Mouse (Mus musculus): ENCODE measurements around the gene Smyd4.

Gene Smyd4

GRCm38 (mm10) chr11:75348199-75348889 lies at the start of gene Smyd4, which contains the start of gene Rpa1:
Smyd4 (plus strand) TSS chr11:75348433.
Rpa1 (minus strand) TSS chr11:75348324.
- DNase-seq (ENCODE audit: low spot score), result peak; percentile 98

GRCm38 (mm10) chr11:75298491-75298890 lies 49.7 kb upstream of the Smyd4 start:
- no peak for DNase-seq (ENCODE audit: low spot score)

GRCm38 (mm10) chr11:75299786-75300185 lies 48.4 kb upstream of the Smyd4 start:
- no peak for DNase-seq (ENCODE audit: low spot score)

GRCm38 (mm10) chr11:75300954-75301353 lies 47.3 kb upstream of the Smyd4 start:
- DNase-seq (ENCODE audit: low spot score), result no peak

- no peak for DNase-seq (ENCODE audit: low spot score)
Observed at GRCm38 (mm10) chr11:75304797-75305196, 43.4 kb upstream of the Smyd4 start.

DNA sequence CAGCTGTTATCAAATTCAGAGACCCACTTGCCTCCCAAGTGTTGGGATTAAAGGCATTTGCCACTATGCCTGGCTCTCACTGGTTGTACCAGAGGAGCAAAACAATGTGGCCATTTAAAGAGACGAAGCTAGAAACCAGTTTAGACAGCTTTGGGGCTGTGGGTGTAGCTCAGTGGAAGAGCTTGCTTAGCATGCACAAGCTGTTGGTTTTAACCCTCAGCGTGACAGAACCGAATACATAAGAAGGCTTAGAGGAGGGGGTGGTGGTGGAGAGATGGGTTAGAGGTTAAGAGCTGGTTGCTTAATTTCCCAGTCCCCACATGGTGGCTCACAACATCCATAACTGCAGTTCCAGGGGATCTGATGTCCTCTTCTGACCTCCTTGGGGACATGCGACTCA lies 39.6 kb upstream of the Smyd4 start:
- no peak for DNase-seq (ENCODE audit: low spot score)

GRCm38 (mm10) chr11:75310813-75311212 lies 37.4 kb upstream of the Smyd4 start:
- DNase-seq (ENCODE audit: low spot score), result no peak

- DNase-seq (ENCODE audit: low spot score), result no peak
Observed at GRCm38 (mm10) chr11:75311751-75312150, 36.5 kb upstream of the Smyd4 start.

DNA sequence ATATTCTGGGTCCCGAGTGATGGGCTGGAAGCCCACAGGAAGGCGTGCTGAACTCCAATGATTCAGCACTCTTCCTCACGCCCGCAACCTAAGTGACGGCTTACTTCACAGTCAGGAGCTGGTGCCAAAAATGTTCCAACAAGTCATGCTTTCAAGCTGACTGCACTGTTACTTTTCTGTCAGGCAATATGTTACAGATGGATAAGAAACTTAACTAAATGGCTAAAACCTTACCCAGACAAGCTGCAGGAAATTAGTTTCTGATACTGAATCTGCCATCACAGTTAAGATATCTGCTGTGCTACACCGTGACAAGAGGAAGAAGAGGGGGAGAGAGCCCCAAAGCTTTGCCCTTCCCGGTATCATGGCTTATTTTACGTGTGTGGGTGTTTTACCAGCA lies 34.4 kb upstream of the Smyd4 start:
- no peak for DNase-seq (ENCODE audit: low spot score)

GRCm38 (mm10) chr11:75318351-75319221 lies 29.6 kb upstream of the Smyd4 start:
- DNase-seq (ENCODE audit: low spot score), result no peak

- no peak for DNase-seq (ENCODE audit: low spot score)
Observed at GRCm38 (mm10) chr11:75319246-75319645, 29.0 kb upstream of the Smyd4 start.

GRCm38 (mm10) chr11:75323326-75323737 lies 24.9 kb upstream of the Smyd4 start:
- DNase-seq (ENCODE audit: low spot score), result no peak

GRCm38 (mm10) chr11:75324433-75324832 lies 23.8 kb upstream of the Smyd4 start:
- no peak for DNase-seq (ENCODE audit: low spot score)

DNA sequence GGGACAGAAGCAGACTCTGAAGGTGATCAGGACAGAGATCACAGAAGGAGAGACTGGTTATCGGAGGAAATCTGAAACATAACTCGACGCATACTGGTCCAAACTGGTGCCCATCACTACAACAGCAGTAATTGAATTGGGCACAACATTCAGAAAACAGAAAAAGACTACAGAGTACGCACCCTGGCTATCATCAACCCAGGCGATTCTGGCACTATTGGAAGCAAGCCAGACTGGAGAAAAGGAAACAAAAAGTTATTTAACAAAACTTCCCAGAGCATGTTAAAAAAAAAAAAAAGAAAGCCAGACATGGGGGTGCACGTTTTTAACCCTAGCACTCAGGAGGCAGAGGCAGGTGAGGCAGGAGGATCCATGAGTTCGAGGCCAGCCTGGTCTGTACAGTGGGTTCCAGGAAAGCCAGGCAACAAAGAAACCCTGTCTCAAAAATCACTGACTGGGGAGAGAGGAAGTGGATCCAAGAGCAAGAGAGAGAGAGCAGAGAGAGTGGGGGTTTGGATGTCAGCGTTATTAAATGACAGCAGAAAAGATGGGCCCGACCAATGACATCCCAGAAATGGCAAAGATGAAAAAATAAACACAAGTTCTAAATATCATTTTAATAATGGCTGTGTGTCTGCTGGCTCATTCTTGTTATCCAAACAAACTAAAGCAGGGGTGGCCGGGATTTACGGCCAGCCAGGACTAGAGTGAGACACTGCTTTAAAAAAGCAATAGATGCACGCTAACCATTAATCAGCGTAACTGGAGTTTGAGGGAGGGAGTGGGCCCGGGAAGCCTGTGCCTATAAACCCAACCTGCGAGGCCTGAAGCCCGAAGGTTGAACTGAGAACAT lies 22.9 kb upstream of the Smyd4 start:
- no peak for DNase-seq (ENCODE audit: low spot score)

- no peak for DNase-seq (ENCODE audit: low spot score)
Observed at GRCm38 (mm10) chr11:75325969-75326311, 22.3 kb upstream of the Smyd4 start.

- no peak for DNase-seq (ENCODE audit: low spot score)
Observed at GRCm38 (mm10) chr11:75336676-75337075, 11.6 kb upstream of the Smyd4 start.

GRCm38 (mm10) chr11:75337246-75337645 lies 11.0 kb upstream of the Smyd4 start:
- DNase-seq (ENCODE audit: low spot score), result no peak

- no peak for DNase-seq (ENCODE audit: low spot score)
Observed at GRCm38 (mm10) chr11:75340076-75340475, 8.2 kb upstream of the Smyd4 start.

DNA sequence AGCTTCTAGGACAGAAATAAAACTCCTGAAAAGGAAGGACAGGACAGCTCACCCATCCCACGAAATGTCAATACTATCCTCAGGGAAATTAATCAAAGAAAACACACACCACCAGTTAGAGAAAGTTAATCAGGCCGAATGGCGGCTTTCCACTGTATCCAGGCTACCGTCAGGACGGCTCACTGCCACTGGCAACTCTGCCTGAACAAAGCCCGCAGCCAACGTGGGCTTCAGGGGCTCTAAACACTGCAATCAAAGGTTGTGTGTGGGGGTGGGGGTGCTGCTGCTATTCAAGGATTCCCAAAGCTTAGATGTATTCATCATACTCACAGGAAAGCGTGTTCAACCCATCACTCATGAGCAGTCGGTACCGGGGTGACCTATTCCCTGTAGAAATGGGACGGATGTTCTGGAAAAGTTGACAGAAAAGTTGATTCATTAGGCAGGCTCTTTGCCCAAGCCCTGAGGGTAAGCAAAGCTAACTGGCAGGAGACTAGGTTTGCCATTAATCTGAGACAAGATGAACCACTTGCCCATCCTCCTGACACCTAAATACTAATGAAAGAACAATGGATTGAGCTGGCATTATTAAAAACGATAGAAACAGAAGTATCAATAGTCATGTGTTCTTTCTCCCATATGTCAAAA lies 7.4 kb upstream of the Smyd4 start:
- no peak for DNase-seq (ENCODE audit: low spot score)

GRCm38 (mm10) chr11:75343096-75343495 lies 5.1 kb upstream of the Smyd4 start:
- DNase-seq (ENCODE audit: low spot score), result no peak

DNA sequence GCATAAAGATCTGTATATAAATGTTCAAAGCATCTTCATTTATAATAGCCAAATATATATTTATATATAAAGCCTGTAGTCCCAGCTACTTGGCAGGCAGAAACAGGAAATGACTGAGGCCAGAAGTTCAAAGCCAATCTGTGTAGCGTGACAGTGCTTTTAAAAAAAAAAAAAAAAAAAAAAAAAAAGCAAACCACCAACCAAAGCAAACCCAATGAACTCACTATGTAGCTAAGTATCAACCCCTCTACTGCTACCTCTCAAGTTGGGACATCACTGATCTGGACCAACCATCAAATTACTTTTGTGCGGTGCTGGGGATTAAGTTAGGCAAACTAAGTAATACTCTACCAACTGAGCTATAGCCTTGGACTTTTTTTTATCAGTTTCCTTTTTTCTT lies 4.1 kb upstream of the Smyd4 start:
- DNase-seq (ENCODE audit: low spot score), result no peak

DNA sequence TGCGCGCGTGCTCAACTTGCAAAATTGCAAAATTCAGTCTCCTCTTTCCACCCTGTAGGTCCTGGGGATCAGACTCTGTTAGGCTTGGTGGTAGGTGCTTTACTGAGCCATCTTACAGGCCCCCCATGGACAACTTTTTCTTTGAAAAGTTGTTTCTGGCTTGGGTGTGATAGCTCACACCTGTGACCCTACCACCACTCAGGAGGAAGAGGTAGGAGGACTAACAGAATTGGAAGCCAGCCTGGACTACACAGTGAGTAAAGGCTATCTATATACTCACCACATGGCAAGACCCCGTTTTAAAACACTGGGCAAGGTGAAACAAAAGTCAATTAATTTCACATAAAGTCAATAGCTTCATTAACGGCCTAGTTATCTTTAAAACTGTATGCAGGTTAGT lies 3.5 kb upstream of the Smyd4 start:
- DNase-seq (ENCODE audit: low spot score), result no peak
